ENCODE assay signal across 9 mouse cellular contexts in the genomic region with DNA sequence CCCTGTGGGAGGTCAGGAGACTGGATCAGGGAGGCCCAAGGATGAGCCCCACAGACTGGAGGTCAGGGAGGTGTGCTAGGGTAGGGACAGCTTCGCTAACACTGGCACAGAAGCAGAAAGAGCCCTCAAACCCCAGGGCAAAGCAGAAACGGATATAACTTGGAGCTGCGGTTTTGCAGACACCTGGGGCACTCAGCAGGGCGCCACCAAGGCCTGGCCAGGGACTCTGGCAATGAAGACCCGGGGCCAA. TPM values are rescaled to one million over a fixed set of nuclear protein-coding genes. Genes with fewer than 3 reads are reported as not detected.
DNase-seq lines count a peak whose midpoint lies in the region; ATAC-seq and TF ChIP-seq lines count a peak whose summit lies in the region.
"Had no signal": no experiment of that assay in that cellular context is flagged by ENCODE, and none has a peak within 500 bp of the region (broad histone marks: within the 10 kb centered on the region; RNA-seq: fewer than 3 reads in every experiment).

No protein-coding gene starts in this region.

- TF ChIP-seq EP300 in lung, postnatal 0 days (IDR thresholded peaks at IDR 0.05): no peak

- H3K27me3 ChIP-seq in lung, postnatal 0 days (replicated peaks; ENCODE audit: insufficient read depth, low read length): no peaks in the 10 kb centered on the region
- H3K27me3 ChIP-seq in limb, embryonic 12.5 days: no peaks in the 10 kb centered on the region
- no peaks in the 10 kb centered on the region for H3K27me3 ChIP-seq in neural tube, embryonic 15.5 days (replicated peaks)

- peak overlapping the region; percentile 82; the same call in 1 of the 2 replicates for H3K9ac ChIP-seq in lung, postnatal 0 days (replicated peaks; ENCODE audit: low read depth)
- peak overlapping the region; percentile 90 for H3K9ac ChIP-seq in limb, embryonic 12.5 days (replicated peaks)
- peak overlapping the region; percentile 89 for H3K9ac ChIP-seq in neural tube, embryonic 15.5 days (replicated peaks)

- intact Hi-C loops in left cerebral cortex, postnatal 25 days (cut with DNase I): loop anchor here (1.0 to 2.0 kb wide), 2 partner anchors 17 to 33 kb away; no protein-coding TSS in a partner anchor

- H3K9me3 ChIP-seq in lung, postnatal 0 days (ENCODE audit: low read length): no peaks in the 10 kb centered on the region
- no peaks in the 10 kb centered on the region for H3K9me3 ChIP-seq in limb, embryonic 12.5 days
- H3K9me3 ChIP-seq in neural tube, embryonic 15.5 days (replicated peaks): no peaks in the 10 kb centered on the region

- H3K4me3 ChIP-seq in lung, postnatal 0 days (ENCODE audit: low read depth, low read length): peak overlapping the region; percentile 82
- H3K4me3 ChIP-seq in embryonic fibroblast, embryonic 13.5 days (ENCODE audit: insufficient read depth, low read length): peak overlapping the region; percentile 43
- peak overlapping the region; percentile 79 for H3K4me3 ChIP-seq in limb, embryonic 12.5 days (replicated peaks)
- peak overlapping the region; percentile 68 for H3K4me3 ChIP-seq in neural tube, embryonic 15.5 days (replicated peaks)

- DNase-seq in lung, postnatal 0 days (ENCODE audit: low spot score): no peak
- no peak for DNase-seq in lung, postnatal 4 days
- DNase-seq in adrenal gland, postnatal 4 days (ENCODE audit: low spot score in 2 of 2): no peak
- no peak for DNase-seq in left cerebral cortex, postnatal 25 days (ENCODE audit: low spot score in 2 of 2)
- no peak for DNase-seq in adrenal gland, adult 2 months

- TF ChIP-seq POLR2A in embryonic fibroblast, embryonic 13.5 days (IDR thresholded peaks at IDR 0.05; ENCODE audit: low read depth, low read length): no peak; the same call in 1 of the 2 replicates

- peak overlapping the region; percentile 97 for H3K27ac ChIP-seq in lung, postnatal 0 days (ENCODE audit: low read length)
- H3K27ac ChIP-seq in embryonic fibroblast, embryonic 13.5 days (ENCODE audit: insufficient read depth, low read length): peak overlapping the region; percentile 89
- H3K27ac ChIP-seq in limb, embryonic 12.5 days: peak overlapping the region; percentile 99
- peak overlapping the region; percentile 91 for H3K27ac ChIP-seq in neural tube, embryonic 15.5 days (replicated peaks)

- no peak for ATAC-seq in lung, postnatal 0 days
- no peak for ATAC-seq in limb, embryonic 12.5 days (ENCODE audit: insufficient number of reproducible peaks, insufficient read depth, low FRiP score, low TSS enrichment, low read depth)
- ATAC-seq in neural tube, embryonic 15.5 days (ENCODE audit: low FRiP score): no peak

- H3K36me3 ChIP-seq in lung, postnatal 0 days (ENCODE audit: insufficient read depth, low read length): peaks cover 22% of the 10 kb centered on the region
- peaks cover 38% of the 10 kb centered on the region for H3K36me3 ChIP-seq in limb, embryonic 12.5 days
- peaks cover 31% of the 10 kb centered on the region for H3K36me3 ChIP-seq in neural tube, embryonic 15.5 days

- H3K4me2 ChIP-seq in lung, postnatal 0 days (replicated peaks; ENCODE audit: low read depth, low read length): peak overlapping the region; percentile 69
- H3K4me2 ChIP-seq in limb, embryonic 12.5 days: peak overlapping the region; percentile 86
- peak overlapping the region; percentile 75 for H3K4me2 ChIP-seq in neural tube, embryonic 15.5 days

- TF ChIP-seq CTCF in lung, postnatal 0 days (IDR thresholded peaks at IDR 0.05): no peak
- TF ChIP-seq CTCF in embryonic fibroblast, embryonic 13.5 days (IDR thresholded peaks at IDR 0.05; ENCODE audit: borderline replicate concordance, insufficient read depth, low read length): no peak

- WGBS in lung, postnatal 0 days: 1% methylated on average over 5 of the region's 5 CpGs
- 1% methylated on average over 5 of the region's 5 CpGs for WGBS in limb, embryonic 12.5 days
- WGBS in neural tube, embryonic 15.5 days: 0% methylated on average over 5 of the region's 5 CpGs

- peaks cover 8% of the 10 kb centered on the region; the same call in 1 of the 2 replicates for H3K4me1 ChIP-seq in lung, postnatal 0 days (ENCODE audit: insufficient read depth, low read depth, low read length)
- peaks cover 4% of the 10 kb centered on the region; the same call in 1 of the 2 replicates for H3K4me1 ChIP-seq in embryonic fibroblast, embryonic 13.5 days (ENCODE audit: control insufficient read depth, insufficient read depth, low read length)
- H3K4me1 ChIP-seq in limb, embryonic 12.5 days (replicated peaks): peaks cover 42% of the 10 kb centered on the region
- peaks cover 33% of the 10 kb centered on the region for H3K4me1 ChIP-seq in neural tube, embryonic 15.5 days

RNA-seq across cellular contexts. Expression of a gene that starts 0.9 kb away (rescaled TPM):
- polyA plus RNA-seq in lung, postnatal 0 days (2015; fragmentation: Nextera tagmentation; extraction: Ambion mirVana): 34.1 TPM in 2 replicates
- 53.2 and 57.0 TPM in 2 replicates for polyA plus RNA-seq in embryonic fibroblast, embryonic 13.5 days (2011; ENCODE audit: insufficient read length, low read depth, missing spikeins)
- 120 and 127 TPM in 2 replicates for polyA plus RNA-seq in limb, embryonic 12.5 days (2016; fragmentation: Nextera tagmentation; extraction: Ambion mirVana)
- 49.5 and 62.9 TPM in 2 replicates for polyA plus RNA-seq in neural tube, embryonic 15.5 days (2015; fragmentation: Nextera tagmentation; extraction: Ambion mirVana)
- 100 to 1,000 TPM; 129 to 135 TPM for total RNA-seq in adrenal gland, postnatal 4 days (2021)
- total RNA-seq in left cerebral cortex, postnatal 25 days (2021): 10 to 100 TPM; 37.6 to 43.0 TPM
- total RNA-seq in adrenal gland, adult 2 months (2021): 10 to 100 TPM; 70.9 to 86.0 TPM
- 70.5 and 78.0 TPM in 2 replicates for polyA plus RNA-seq in adrenal gland, adult 2 months (2012; rRNA removed)

RNA-seq across cellular contexts. Expression of a gene that starts 4.7 kb away (rescaled TPM):
- 9.9 and 10.4 TPM in 2 replicates for polyA plus RNA-seq in lung, postnatal 0 days (2015; fragmentation: Nextera tagmentation; extraction: Ambion mirVana)
- polyA plus RNA-seq in embryonic fibroblast, embryonic 13.5 days (2011; ENCODE audit: insufficient read length, low read depth, missing spikeins): 14.9 and 27.8 TPM in 2 replicates
- 29.3 and 30.0 TPM in 2 replicates for polyA plus RNA-seq in limb, embryonic 12.5 days (2016; fragmentation: Nextera tagmentation; extraction: Ambion mirVana)
- 3.6 and 6.2 TPM in 2 replicates for polyA plus RNA-seq in neural tube, embryonic 15.5 days (2015; fragmentation: Nextera tagmentation; extraction: Ambion mirVana)
- 1 to 10 TPM; 5.2 to 5.4 TPM for total RNA-seq in adrenal gland, postnatal 4 days (2021)
- total RNA-seq in left cerebral cortex, postnatal 25 days (2021): 1 to 10 TPM; 2.6 to 3.4 TPM
- 1 to 10 TPM; 3.3 to 3.7 TPM for total RNA-seq in adrenal gland, adult 2 months (2021)
- 18.9 and 22.1 TPM in 2 replicates for polyA plus RNA-seq in adrenal gland, adult 2 months (2012; rRNA removed)

RNA-seq across cellular contexts. Expression of a gene that starts 24.1 kb away (rescaled TPM):
- 0.07 and 0.08 TPM in 2 replicates for polyA plus RNA-seq in lung, postnatal 0 days (2015; fragmentation: Nextera tagmentation; extraction: Ambion mirVana)
- not detected in 2 replicates for polyA plus RNA-seq in embryonic fibroblast, embryonic 13.5 days (2011; ENCODE audit: insufficient read length, low read depth, missing spikeins)
- 0.36 and 0.60 TPM in 2 replicates for polyA plus RNA-seq in limb, embryonic 12.5 days (2016; fragmentation: Nextera tagmentation; extraction: Ambion mirVana)
- polyA plus RNA-seq in neural tube, embryonic 15.5 days (2015; fragmentation: Nextera tagmentation; extraction: Ambion mirVana): 0.09 and 0.13 TPM in 2 replicates
- not detected for total RNA-seq in adrenal gland, postnatal 4 days (2021)
- total RNA-seq in left cerebral cortex, postnatal 25 days (2021): not detected
- total RNA-seq in adrenal gland, adult 2 months (2021): not detected
- polyA plus RNA-seq in adrenal gland, adult 2 months (2012; rRNA removed): not detected in 2 replicates
- polyA plus RNA-seq: brain, embryonic 14.5 days had no signal

RNA-seq across cellular contexts. Expression of a gene that starts 36.5 kb away (rescaled TPM):
- polyA plus RNA-seq in lung, postnatal 0 days (2015; fragmentation: Nextera tagmentation; extraction: Ambion mirVana): 1.6 TPM in 2 replicates
- polyA plus RNA-seq in embryonic fibroblast, embryonic 13.5 days (2011; ENCODE audit: insufficient read length, low read depth, missing spikeins): 16.0 and 17.8 TPM in 2 replicates
- 9.0 and 10.5 TPM in 2 replicates for polyA plus RNA-seq in limb, embryonic 12.5 days (2016; fragmentation: Nextera tagmentation; extraction: Ambion mirVana)
- polyA plus RNA-seq in neural tube, embryonic 15.5 days (2015; fragmentation: Nextera tagmentation; extraction: Ambion mirVana): 6.9 and 8.7 TPM in 2 replicates
- 10 to 100 TPM; 24.6 to 26.0 TPM for total RNA-seq in adrenal gland, postnatal 4 days (2021)
- 10 to 100 TPM; 81.3 to 88.2 TPM for total RNA-seq in left cerebral cortex, postnatal 25 days (2021)
- total RNA-seq in adrenal gland, adult 2 months (2021): 10 to 100 TPM in 1 of 2 experiments, 1 to 10 TPM in 1; 9.5 to 11.6 TPM
- 34.5 and 42.6 TPM in 2 replicates for polyA plus RNA-seq in adrenal gland, adult 2 months (2012; rRNA removed)
